Mouse (Mus musculus): ENCODE data around the gene Fignl1.
A peak's percentile ranks its signal among the peaks of the same experiment; 100 is the strongest.

Fignl1 gene

DNA sequence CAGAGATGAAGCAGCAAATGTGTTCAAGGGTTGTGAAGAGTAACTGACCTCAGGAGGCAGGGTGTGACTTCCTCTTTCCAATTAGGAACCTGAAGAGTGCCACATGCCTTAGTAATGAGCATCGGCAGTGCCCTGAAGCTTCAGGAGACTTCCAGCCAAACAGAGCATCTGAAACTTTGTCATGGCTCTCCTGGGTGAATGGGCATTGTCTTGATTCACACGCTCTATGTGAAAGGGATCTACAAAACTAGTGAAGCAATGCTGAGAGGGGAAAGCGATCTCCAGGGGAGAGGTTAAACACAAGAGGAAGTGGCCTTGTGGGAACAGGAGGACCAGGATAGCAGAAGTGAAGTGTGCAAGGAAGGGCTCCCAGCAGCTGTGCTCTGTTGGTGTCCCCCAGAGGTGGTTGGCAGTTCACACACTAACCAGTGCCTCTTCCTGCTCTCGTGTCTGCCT, 45.5 kb downstream of the Fignl1 start:
- peak; percentile 9 for DNase-seq

DNA sequence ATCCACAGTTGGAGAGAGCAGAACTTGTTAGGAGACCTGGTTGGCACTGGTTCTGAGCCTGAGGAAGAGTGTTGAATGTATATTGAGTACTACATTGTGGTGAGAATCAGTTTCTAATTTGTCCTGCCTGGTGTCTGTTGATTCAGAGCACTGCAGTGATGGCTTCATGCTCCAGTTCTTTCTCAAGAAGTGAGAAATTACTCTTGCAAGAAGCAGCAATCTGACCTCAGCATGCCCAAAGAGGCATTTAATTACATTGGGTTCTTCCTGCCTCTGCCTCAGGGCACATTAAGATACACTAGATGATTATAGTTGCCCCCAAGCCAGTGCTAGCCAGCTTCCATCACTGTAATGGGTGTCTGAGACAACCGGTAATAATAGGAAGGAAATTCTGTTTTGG, 49.9 kb downstream of the Fignl1 start:
- DNase-seq: no peak

DNA sequence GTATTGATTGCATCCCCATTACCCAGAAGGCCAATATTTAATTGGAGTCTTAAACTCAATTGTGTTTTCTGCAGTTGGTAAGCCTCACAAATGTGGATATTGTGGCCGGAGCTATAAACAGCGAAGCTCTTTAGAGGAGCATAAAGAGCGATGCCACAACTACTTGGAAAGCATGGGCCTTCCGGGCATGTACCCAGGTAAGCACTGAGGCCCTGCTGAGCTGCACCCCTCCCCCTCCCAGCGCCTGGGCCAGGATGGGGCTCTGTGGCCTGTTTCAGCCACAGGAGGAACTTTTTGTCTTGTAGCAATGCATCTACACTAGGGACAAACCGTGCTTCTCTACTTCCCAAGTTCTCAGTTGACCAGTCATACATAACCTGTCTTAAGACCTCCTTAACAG, 50.6 kb downstream of the Fignl1 start:
- DNase-seq: no peak

DNA sequence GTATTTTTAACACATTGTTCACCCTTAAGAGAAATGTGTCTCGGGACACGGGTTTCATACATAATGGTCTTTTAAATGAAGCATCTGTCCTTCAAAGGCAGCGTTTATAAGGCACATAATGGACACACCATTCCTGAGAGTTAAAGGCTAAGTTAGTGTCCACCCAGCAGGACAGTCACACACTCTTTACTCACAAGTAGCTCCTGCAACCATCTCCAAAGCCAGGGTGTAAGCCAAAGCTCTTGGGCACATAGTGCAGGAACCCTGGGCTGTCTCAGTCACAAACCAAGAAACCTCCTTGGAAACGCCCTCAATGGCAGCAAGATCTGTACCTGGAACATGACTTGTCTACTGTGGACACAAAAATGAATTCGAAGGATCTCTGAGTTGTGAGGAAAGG, 55.9 kb downstream of the Fignl1 start:
- DNase-seq: no peak

DNA sequence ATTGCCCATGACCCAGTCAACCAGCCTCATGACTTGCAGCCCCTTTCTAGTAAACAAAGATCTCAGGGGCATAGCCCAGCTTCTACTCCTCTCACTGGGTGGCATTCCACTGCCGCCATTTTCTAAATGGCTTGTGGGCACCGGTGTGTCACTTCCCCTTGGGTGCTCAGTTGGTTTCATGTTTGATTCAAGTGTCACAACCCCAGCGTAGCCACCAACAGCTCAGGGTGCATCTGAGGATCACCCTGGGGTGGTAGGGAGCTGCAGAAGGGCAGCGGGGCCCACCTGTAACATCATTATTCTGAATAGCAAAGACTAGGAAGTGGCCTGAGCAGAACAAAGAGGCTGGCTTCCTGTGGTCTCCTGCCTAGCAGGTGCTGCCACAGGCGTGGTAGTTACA, 57.7 kb downstream of the Fignl1 start:
- DNase-seq: no peak

DNA sequence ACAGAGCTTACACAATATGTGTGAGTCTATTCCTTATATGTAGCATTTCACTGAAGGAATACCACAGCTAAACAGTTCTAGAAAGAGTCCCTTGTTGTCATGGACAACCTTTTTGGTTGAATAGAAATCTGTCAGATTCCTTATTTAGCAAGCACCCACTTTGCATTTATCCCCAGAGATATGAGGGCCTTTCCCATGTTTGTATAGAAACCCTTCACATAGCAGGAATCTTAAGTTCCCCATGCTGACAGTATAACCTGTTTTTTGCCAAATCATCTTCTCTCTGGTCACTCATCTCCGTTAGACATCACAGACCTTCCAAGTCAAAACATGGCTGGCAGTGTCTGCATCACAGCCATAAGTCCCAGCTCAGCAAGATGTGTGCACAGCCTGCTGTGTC, 64.5 kb downstream of the Fignl1 start:
- DNase-seq: no peak

DNA sequence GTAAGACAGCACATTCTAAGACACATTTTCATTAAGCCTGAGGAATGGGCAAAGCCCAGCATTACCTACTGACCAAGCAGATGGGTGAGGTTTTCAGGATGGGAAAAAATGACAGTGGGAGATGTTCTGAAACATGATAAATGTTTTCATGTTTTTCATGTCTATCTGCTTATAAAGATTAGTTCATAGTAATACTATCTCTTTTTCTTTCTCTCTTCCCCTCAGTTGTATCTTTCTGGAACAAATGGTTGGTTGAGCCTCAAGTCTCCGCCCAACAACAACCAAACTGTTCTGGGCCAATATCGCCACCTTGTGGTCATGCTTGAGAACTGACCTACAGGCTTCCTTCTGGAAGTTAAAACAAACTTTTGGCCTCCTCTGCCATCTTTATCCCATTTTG, 66.1 kb downstream of the Fignl1 start:
- peak; percentile 42 for DNase-seq

DNA sequence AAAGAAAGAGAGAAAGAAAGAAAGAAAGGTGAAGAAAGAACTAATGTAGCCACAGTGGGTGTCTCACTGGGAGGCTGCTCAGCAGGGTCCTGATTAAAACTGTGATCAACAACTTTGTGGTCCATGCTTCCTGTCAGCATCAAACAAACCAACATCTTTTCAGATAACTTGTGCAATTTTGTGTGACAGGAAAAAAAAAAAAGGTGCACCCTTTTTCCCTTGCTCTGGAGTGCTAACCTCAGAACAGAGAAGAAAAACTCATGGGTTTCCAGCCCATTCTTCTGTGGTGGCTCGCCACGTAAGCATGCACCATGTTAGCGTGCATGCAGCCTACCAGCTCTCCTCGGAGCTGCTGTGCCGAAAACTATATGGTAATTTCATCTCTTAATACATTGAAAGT, 67.2 kb downstream of the Fignl1 start:
- no peak for DNase-seq

DNA sequence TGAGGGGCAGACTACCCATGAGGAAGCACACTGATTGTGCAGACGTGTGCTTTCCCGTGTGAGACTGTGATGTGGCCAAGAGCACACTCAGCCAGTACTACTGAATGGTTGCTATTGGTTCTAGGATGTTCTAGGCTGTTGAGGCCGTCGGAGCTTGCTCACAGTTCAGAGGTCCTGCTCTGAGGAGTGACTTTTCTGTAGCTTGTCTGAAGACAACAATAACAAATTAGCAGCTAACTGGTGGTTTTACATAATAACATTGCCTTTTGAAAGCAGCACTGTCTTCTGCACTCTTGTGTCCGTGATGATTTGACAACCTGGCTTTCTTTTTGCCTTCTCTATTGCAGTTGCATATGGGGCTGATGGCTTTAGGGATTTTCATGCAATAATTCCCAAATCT, 68.2 kb downstream of the Fignl1 start:
- no peak for DNase-seq

DNA sequence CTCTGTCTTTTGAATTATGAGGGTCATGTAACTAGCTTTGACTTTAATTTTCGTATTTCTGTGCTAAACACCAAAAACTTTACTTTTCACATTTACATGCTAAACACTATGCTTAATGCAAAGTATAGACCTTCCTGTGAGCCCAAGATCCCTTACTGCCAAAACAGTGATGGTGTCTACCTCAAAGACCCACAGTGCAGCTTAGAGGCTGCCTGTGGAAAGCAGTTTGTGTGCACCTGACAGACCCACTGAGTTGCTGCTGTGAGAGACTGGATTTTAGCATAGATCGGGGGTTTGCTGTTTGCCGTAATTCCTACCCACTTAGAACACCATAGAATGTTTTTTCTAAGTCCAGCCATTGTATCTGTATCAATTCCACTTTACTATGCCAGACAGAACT, 69.7 kb downstream of the Fignl1 start:
- no peak for DNase-seq

DNA sequence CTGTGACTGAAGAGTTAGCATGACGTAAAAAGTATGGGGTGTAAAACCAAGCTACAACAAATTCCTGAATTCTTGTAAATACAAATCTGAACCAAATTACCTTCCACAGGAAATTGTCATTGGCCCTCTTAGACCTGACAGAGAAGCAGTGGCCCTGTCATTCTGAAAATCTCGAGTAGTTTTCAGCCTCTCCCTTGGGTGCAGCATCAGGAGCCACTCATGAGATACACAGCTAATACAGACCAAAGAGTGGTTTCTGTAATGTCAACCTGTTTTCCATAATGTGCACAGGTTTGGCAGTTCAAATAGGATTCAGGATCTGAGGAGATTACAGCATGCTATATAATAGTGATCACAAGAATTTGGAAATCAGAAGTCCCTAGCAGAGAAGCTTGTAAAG, 71.2 kb downstream of the Fignl1 start:
- DNase-seq: no peak

Measured in kidney, adult 9 months (tissue).